Mouse (Mus musculus) midbrain, embryonic 16.5 days (tissue): Measurements from ENCODE around the gene Tmem258. TPM values are rescaled to one million over a fixed set of nuclear protein-coding genes. Genes with fewer than 3 reads are reported as not detected.

Source experiments
- ATAC-seq: fragments of 200-750 bp; cut with Nextera tagmentation; 2 replicates; pipeline ENCODE4 v1.8.0; 2017; ENCODE audit warnings: moderate TSS enrichment
- H3K27ac ChIP-seq: fragments of 300-500 bp; sonication (generic); 2 replicates; pipeline ENCODE4 v1.5.1; 2014; ENCODE audit warnings: mild to moderate bottlenecking, low read length, mixed read lengths
- H3K27me3 ChIP-seq: fragments of 300-500 bp; sonication (generic); 2 replicates; pipeline ENCODE4 v1.6.1; 2014; ENCODE audit warnings: low read depth, low read length, mixed read lengths; ENCODE audit not compliant: control insufficient read depth, insufficient read depth
- H3K36me3 ChIP-seq: fragments of 300-500 bp; sonication (generic); 2 replicates; pipeline ENCODE4 v1.6.1; 2014; ENCODE audit warnings: mild to moderate bottlenecking, low read length, moderate library complexity, mixed read lengths; ENCODE audit not compliant: control insufficient read depth, insufficient read depth
- H3K4me1 ChIP-seq: fragments of 300-500 bp; sonication (generic); 2 replicates; pipeline ENCODE4 v1.6.1; 2014; ENCODE audit warnings: mild to moderate bottlenecking, low read length, mixed read lengths; ENCODE audit not compliant: control insufficient read depth, insufficient read depth
- H3K4me2 ChIP-seq: fragments of 300-500 bp; sonication (generic); 2 replicates; pipeline ENCODE4 v1.6.1; 2014; ENCODE audit warnings: mild to moderate bottlenecking, low read length, mixed read lengths
- H3K4me3 ChIP-seq: fragments of 300-500 bp; sonication (generic); 2 replicates; pipeline ENCODE4 v1.5.1; 2014; ENCODE audit warnings: low read depth, mild to moderate bottlenecking, low read length, moderate library complexity, mixed read lengths
- H3K9ac ChIP-seq: fragments of 300-500 bp; sonication (generic); 2 replicates; pipeline ENCODE4 v1.6.1; 2014; ENCODE audit warnings: low read depth, low read length, mixed read lengths
- H3K9me3 ChIP-seq: fragments of 300-500 bp; sonication (generic); replicated peaks from 2 replicates; pipeline ENCODE4 v1.6.1; 2014; ENCODE audit warnings: mild to moderate bottlenecking, low read length, mixed read lengths; ENCODE audit not compliant: control insufficient read depth, poor library complexity, severe bottlenecking
- WGBS: fragments of 180-500 bp; shearing (Covaris S2); extraction: QIAGEN DNeasy Blood & Tissue Kit; methylation state at CpG from one replicate; pipeline ENCODE4 v1.1.7; 2014; 5-methylcytosine and 5-hydroxymethylcytosine counted together
- polyA plus RNA-seq: library from polyadenylated mRNA; unstranded; fragments of >200 nt; fragmentation: Nextera tagmentation; extraction: Ambion mirVana; gene quantifications from 2 replicates; pipeline ENCODE4 v1.2.1, GENCODE M21; 2015

Gene Tmem258
- polyA plus RNA-seq, 1 experiment from 2014 or later: 278 TPM

GRCm38 (mm10) chr19:10238477-10238876 lies 34.7 kb downstream of the Tmem258 start:
- 61% methylated on average over 3 of the region's 3 CpGs for WGBS
- Histone ChIP-seq H3K9me3 (no peaks in the 10 kb centered on the region), H3K27ac (no peak overlapping the region), H3K27me3 (peaks cover 8% of the 10 kb centered on the region), H3K9ac (no peak overlapping the region), H3K4me1 (peaks cover 5% of the 10 kb centered on the region), H3K36me3 (no peaks in the 10 kb centered on the region), H3K4me2 (no peak overlapping the region), H3K4me3 (no peak overlapping the region)
- no peak for ATAC-seq

GRCm38 (mm10) chr19:10239419-10239818 lies 35.6 kb downstream of the Tmem258 start:
- no peak for ATAC-seq
- peaks cover 8% of the 10 kb centered on the region for H3K27me3 ChIP-seq
- H3K9ac ChIP-seq: no peak overlapping the region
- peaks cover 5% of the 10 kb centered on the region for H3K4me1 ChIP-seq
- no peak overlapping the region for H3K4me2 ChIP-seq
- H3K27ac ChIP-seq: no peak overlapping the region
- 54% methylated on average over 2 of the region's 2 CpGs for WGBS
- no peaks in the 10 kb centered on the region for H3K9me3 ChIP-seq
- no peak overlapping the region for H3K4me3 ChIP-seq
- no peaks in the 10 kb centered on the region for H3K36me3 ChIP-seq

GRCm38 (mm10) chr19:10239975-10240653 lies 36.3 kb downstream of the Tmem258 start:
- no peak; the same call in 1 of the 2 replicates for ATAC-seq
- peak overlapping the region; percentile 70 for H3K4me2 ChIP-seq

GRCm38 (mm10) chr19:10240654-10241305 lies 37.0 kb downstream of the Tmem258 start, which contains the start of gene Myrf:
Myrf (minus strand) TSS chr19:10240748.
- peak within 1 kb of the TSS; percentile 70 for H3K4me2 ChIP-seq
- H3K9ac ChIP-seq: peak within 1 kb of the TSS; percentile 63
- H3K4me1 ChIP-seq: peaks cover 5% of the 10 kb centered on the region
- H3K27ac ChIP-seq: no peak within 1 kb of the TSS
- H3K4me3 ChIP-seq: peak within 1 kb of the TSS; percentile 44
- H3K27me3 ChIP-seq: peaks cover 8% of the 10 kb centered on the region
- H3K9me3 ChIP-seq: no peaks in the 10 kb centered on the region
- no peaks in the 10 kb centered on the region for H3K36me3 ChIP-seq
- peak; percentile 70 for ATAC-seq
- 10% methylated on average over 36 of the region's 43 CpGs for WGBS

More at GRCm38 (mm10) chr19:10239975-10240653, 36.3 kb downstream of the Tmem258 start:
- Histone ChIP-seq H3K9me3 (no peaks in the 10 kb centered on the region), H3K27ac (no peak overlapping the region), H3K4me1 (peaks cover 5% of the 10 kb centered on the region), H3K27me3 (peaks cover 8% of the 10 kb centered on the region), H3K36me3 (no peaks in the 10 kb centered on the region), H3K9ac (peak overlapping the region; percentile 63), H3K4me3 (peak overlapping the region; percentile 44)
- WGBS: 5% methylated on average over 21 of the region's 26 CpGs

- Histone ChIP-seq H3K4me1 (peaks cover 5% of the 10 kb centered on the region), H3K9ac (no peak overlapping the region), H3K27me3 (peaks cover 8% of the 10 kb centered on the region), H3K4me3 (no peak overlapping the region), H3K36me3 (no peaks in the 10 kb centered on the region; the same call in 1 of the 2 replicates), H3K27ac (no peak overlapping the region), H3K9me3 (no peaks in the 10 kb centered on the region), H3K4me2 (no peak overlapping the region)
- WGBS: 8% methylated on average over 8 of the region's 8 CpGs
- no peak for ATAC-seq
Observed at GRCm38 (mm10) chr19:10242916-10243315, 39.1 kb downstream of the Tmem258 start.

GRCm38 (mm10) chr19:10244183-10244582 lies 40.4 kb downstream of the Tmem258 start:
- peaks cover 8% of the 10 kb centered on the region for H3K27me3 ChIP-seq
- 18% methylated on average over 3 of the region's 3 CpGs for WGBS
- H3K9ac ChIP-seq: no peak overlapping the region
- H3K36me3 ChIP-seq: no peaks in the 10 kb centered on the region; the same call in 1 of the 2 replicates
- H3K4me1 ChIP-seq: peaks cover 5% of the 10 kb centered on the region
- no peaks in the 10 kb centered on the region for H3K9me3 ChIP-seq
- no peak overlapping the region for H3K27ac ChIP-seq
- no peak overlapping the region for H3K4me3 ChIP-seq
- H3K4me2 ChIP-seq: no peak overlapping the region
- ATAC-seq: no peak

- Histone ChIP-seq H3K4me3 (no peak overlapping the region), H3K4me1 (no peaks in the 10 kb centered on the region), H3K9me3 (no peaks in the 10 kb centered on the region), H3K27ac (no peak overlapping the region), H3K9ac (no peak overlapping the region), H3K27me3 (no peaks in the 10 kb centered on the region), H3K4me2 (no peak overlapping the region), H3K36me3 (peaks cover 12% of the 10 kb centered on the region)
- no peak for ATAC-seq
- 33% methylated on average over 6 of the region's 6 CpGs for WGBS
Observed at GRCm38 (mm10) chr19:10247165-10247564, 43.4 kb downstream of the Tmem258 start.

- H3K4me3 ChIP-seq: no peak overlapping the region
- WGBS: 59% methylated on average over 20 of the region's 20 CpGs
- H3K9me3 ChIP-seq: no peaks in the 10 kb centered on the region
- no peak overlapping the region for H3K9ac ChIP-seq
- no peaks in the 10 kb centered on the region for H3K27me3 ChIP-seq
- no peaks in the 10 kb centered on the region for H3K4me1 ChIP-seq
- no peak for ATAC-seq
- no peak overlapping the region for H3K27ac ChIP-seq
- peaks cover 13% of the 10 kb centered on the region for H3K36me3 ChIP-seq
- no peak overlapping the region for H3K4me2 ChIP-seq
Observed at GRCm38 (mm10) chr19:10248128-10248527, 44.3 kb downstream of the Tmem258 start.
